Mouse (Mus musculus) heart, postnatal 25 days (tissue): ENCODE measurements at regions not wholly inside any gene's neighbourhood (a gene's known extent, or its start where the extent isn't known, plus 50 kb on each side); places are given as distances from the start of the nearest gene placed in this dataset.

ENCODE experiments used
- DNase-seq: peaks from one replicate; pipeline ENCODE4 v3.0.0; 2022; ENCODE audit warnings: low spot score
- intact Hi-C: fragments of 180-260 bp; cut with DNase I; formaldehyde crosslinking; loops from one replicate; pipeline ENCODE4 v1.15.1; 2025

GRCm38 (mm10) chr2:148517906-148518305 is 74.5 kb upstream of the Cd93 start:
- intact Hi-C loops: no loop called here
- DNase-seq: no peak

- no peak for DNase-seq
- intact Hi-C loops: no loop called here
Measured at GRCm38 (mm10) chr2:148510008-148510681, 66.8 kb upstream of the Cd93 start.

GRCm38 (mm10) chr2:148509357-148509756 is 66.0 kb upstream of the Cd93 start:
- DNase-seq: no peak
- intact Hi-C loops: loop anchor here (5.0 kb wide), 1 partner anchor 42 kb away; no protein-coding TSS in a partner anchor

GRCm38 (mm10) chr2:148507523-148507922 is 64.2 kb upstream of the Cd93 start:
- no peak for DNase-seq
- intact Hi-C loops: loop anchor here (5.0 kb wide), 1 partner anchor 40 kb away; no protein-coding TSS in a partner anchor

- intact Hi-C loops: loop anchor here (5.0 kb wide), 1 partner anchor 40 kb away; no protein-coding TSS in a partner anchor
Measured at GRCm38 (mm10) chr2:148506966-148507365, 63.6 kb upstream of the Cd93 start.

GRCm38 (mm10) chr2:148505651-148506050 is 62.3 kb upstream of the Cd93 start:
- no peak for DNase-seq
- intact Hi-C loops: loop anchor here (5.0 kb wide), 1 partner anchor 38 kb away; no protein-coding TSS in a partner anchor

More at GRCm38 (mm10) chr2:148506966-148507365, 63.6 kb upstream of the Cd93 start:
- no peak for DNase-seq

- DNase-seq: no peak
- intact Hi-C loops: no loop called here
Measured at GRCm38 (mm10) chr2:148503143-148503854, 59.9 kb upstream of the Cd93 start.

GRCm38 (mm10) chr2:148502321-148502720 is 59.0 kb upstream of the Cd93 start:
- intact Hi-C loops: no loop called here

GRCm38 (mm10) chr2:148500235-148500936 is 57.0 kb upstream of the Cd93 start:
- no peak for DNase-seq
- intact Hi-C loops: no loop called here

More at GRCm38 (mm10) chr2:148502321-148502720, 59.0 kb upstream of the Cd93 start:
- no peak for DNase-seq

- intact Hi-C loops: no loop called here
- DNase-seq: peak; percentile 38
Measured at GRCm38 (mm10) chr2:148497452-148498302, 54.3 kb upstream of the Cd93 start.

GRCm38 (mm10) chr2:148496151-148497040 is 53.0 kb upstream of the Cd93 start:
- no peak for DNase-seq
- intact Hi-C loops: no loop called here

GRCm38 (mm10) chr2:148495485-148495884 is 52.1 kb upstream of the Cd93 start:
- DNase-seq: no peak
- intact Hi-C loops: no loop called here

GRCm38 (mm10) chr2:148493281-148493680 is 49.9 kb upstream of the Cd93 start:
- intact Hi-C loops: no loop called here
- no peak for DNase-seq
